Mouse (Mus musculus) stomach, postnatal 0 days (tissue): ENCODE measurements around the gene Abcc4. TPM values are rescaled to one million over a fixed set of nuclear protein-coding genes. Genes with fewer than 3 reads are reported as not detected.

ENCODE experiments used
- ATAC-seq: fragments of 200-750 bp; cut with Nextera tagmentation; 2 replicates; pipeline ENCODE4 v1.8.0; 2017; ENCODE audit not compliant: low FRiP score, low TSS enrichment
- DNase-seq: peaks from one replicate; pipeline ENCODE4 v3.0.0-alpha.2; 2016; ENCODE audit warnings: low spot score
- H3K27ac ChIP-seq: fragments of 300-500 bp; sonication (generic); replicated peaks from 2 replicates; pipeline ENCODE4 v1.5.1; 2014; ENCODE audit warnings: mild to moderate bottlenecking, control low read depth
- H3K27me3 ChIP-seq: fragments of 300-500 bp; sonication (generic); 2 replicates; pipeline ENCODE4 v1.6.1; 2014; ENCODE audit warnings: low read length; ENCODE audit not compliant: control insufficient read depth, insufficient read depth
- H3K36me3 ChIP-seq: fragments of 300-500 bp; sonication (generic); 2 replicates; pipeline ENCODE4 v1.6.1; 2014; ENCODE audit warnings: low read length, mixed read lengths; ENCODE audit not compliant: control insufficient read depth, insufficient read depth
- H3K4me1 ChIP-seq: fragments of 300-500 bp; sonication (generic); replicated peaks from 2 replicates; pipeline ENCODE4 v1.6.1; 2014; ENCODE audit warnings: antibody characterized with exemption; ENCODE audit not compliant: control insufficient read depth, insufficient read depth
- H3K4me2 ChIP-seq: fragments of 300-500 bp; sonication (generic); replicated peaks from 2 replicates; pipeline ENCODE4 v1.6.1; 2014; ENCODE audit warnings: low read depth, mild to moderate bottlenecking, control low read depth, moderate library complexity
- H3K4me3 ChIP-seq: fragments of 300-500 bp; sonication (generic); 2 replicates; pipeline ENCODE4 v1.5.1; 2014; ENCODE audit warnings: low read depth, low read length, control low read depth
- H3K9ac ChIP-seq: fragments of 300-500 bp; sonication (generic); 2 replicates; pipeline ENCODE4 v1.6.1; 2014; ENCODE audit warnings: mild to moderate bottlenecking, low read length, control low read depth, mixed read lengths
- H3K9me3 ChIP-seq: fragments of 300-500 bp; sonication (generic); 2 replicates; pipeline ENCODE4 v1.6.1; 2016; ENCODE audit warnings: low read length; ENCODE audit not compliant: control insufficient read depth
- CTCF ChIP-seq: IDR thresholded peaks from 2 replicates; pipeline ENCODE4 v1.5.1; 2016; ENCODE audit warnings: antibody characterized with exemption, low read depth, mild to moderate bottlenecking, moderate library complexity
- EP300 ChIP-seq: optimal IDR thresholded peaks from 2 replicates; pipeline ENCODE3; 2016; ENCODE audit warnings: antibody characterized with exemption
- WGBS: fragments of 180-500 bp; shearing (Covaris S2); extraction: QIAGEN DNeasy Blood & Tissue Kit; methylation state at CpG from one replicate; pipeline ENCODE4 v1.1.7; 2014; 5-methylcytosine and 5-hydroxymethylcytosine counted together
- microRNA-seq: library from miRNA; unstranded; fragments of <30 nt; microRNA quantifications from one replicate; pipeline ENCODE4, GENCODE M21; 2016
- polyA plus RNA-seq: library from polyadenylated mRNA; unstranded; fragments of >200 nt; fragmentation: Nextera tagmentation; extraction: Ambion mirVana; gene quantifications from 2 replicates; pipeline ENCODE4 v1.2.1, GENCODE M21; 2015

The Abcc4 gene
- polyA plus RNA-seq, 1 experiment from 2014 or later: 1.9 TPM

DNA sequence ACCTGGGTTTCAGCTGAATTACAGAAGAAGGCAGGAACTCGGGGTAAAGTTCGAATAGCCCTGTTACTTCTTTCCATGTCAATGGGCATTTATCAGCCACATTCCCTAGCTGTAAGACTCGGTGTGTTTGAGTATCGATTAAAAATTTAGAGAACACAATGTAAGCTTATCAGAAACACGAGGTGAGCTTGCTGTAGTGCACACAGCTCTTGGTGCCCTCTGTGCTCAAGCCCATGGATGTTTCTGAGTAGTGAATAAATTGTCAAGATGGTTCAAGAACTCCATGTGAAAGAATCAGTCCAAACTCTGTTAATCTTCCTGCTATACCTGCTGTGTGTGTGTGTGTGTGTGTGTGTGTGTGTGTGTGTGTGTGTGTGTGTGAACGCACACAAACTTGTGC is 272.2 kb downstream of the Abcc4 start:
- ATAC-seq (no peak), DNase-seq (no peak)
- Histone ChIP-seq H3K4me2 (no peak overlapping the region), H3K27me3 (peaks cover 5% of the 10 kb centered on the region; the same call in 1 of the 2 replicates), H3K36me3 (no peaks in the 10 kb centered on the region), H3K9me3 (no peaks in the 10 kb centered on the region), H3K27ac (no peak overlapping the region), H3K9ac (no peak overlapping the region), H3K4me3 (no peak overlapping the region), H3K4me1 (0 out of 2 replicates have a peak, but pooled peaks cover 2% of the 10 kb centered on the region)
- TF ChIP-seq CTCF (no peak), EP300 (no peak)
- WGBS: 44% methylated on average over 6 of the region's 6 CpGs

Small RNA genes lying within 50 kb of the gene (microRNA-seq; reads per million reads assigned to microRNA genes)
- not detected for gene Mir6391

Other genes with a start within 250 kb of the Abcc4 start
- gene Cldn10, start 81.7 kb upstream of the Abcc4 start, polyA plus RNA-seq: 8.2 and 8.4 TPM in 2 replicates
- 2.8 and 4.0 TPM in 2 replicates for gene Dzip1, start 219.2 kb upstream of the Abcc4 start, polyA plus RNA-seq
- 44.9 and 49.5 TPM in 2 replicates for gene Dnajc3, start 231.8 kb upstream of the Abcc4 start, polyA plus RNA-seq